Mouse (Mus musculus): Measurements from ENCODE around the gene Ttc7b. TPM values are rescaled to one million over a fixed set of nuclear protein-coding genes. Genes with fewer than 3 reads are reported as not detected.

The Ttc7b gene
- polyA plus RNA-seq, 2 experiments: 7.3 to 28.1 TPM

DNA sequence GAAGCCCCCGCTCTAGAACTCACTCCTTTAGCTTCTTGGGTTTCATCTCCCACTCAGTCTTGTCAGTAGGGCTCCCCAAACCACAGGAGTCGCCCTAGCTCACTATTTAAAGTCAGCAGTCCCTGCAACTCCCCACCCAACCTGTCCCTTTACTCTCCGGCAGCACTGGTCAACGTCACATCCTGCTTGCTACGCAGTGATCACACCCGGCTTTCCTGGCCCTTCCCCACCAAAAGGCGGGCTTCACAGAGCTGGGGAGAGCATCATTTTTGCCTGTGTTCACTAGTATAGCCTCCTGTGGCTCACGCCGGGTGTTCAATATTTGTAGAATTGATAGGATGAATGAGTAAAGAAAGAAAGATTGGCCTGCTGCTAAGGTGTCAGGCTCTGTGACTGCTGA is 3.3 kb downstream of the Ttc7b start:
- ATAC-seq (ENCODE audit: low FRiP score, low read depth) (no peak), DNase-seq (ENCODE audit: low spot score) (no peak)
- Histone ChIP-seq H3K9ac (ENCODE audit: low read depth, low read length, severe bottlenecking) (no peak overlapping the region), H3K27me3 (ENCODE audit: control insufficient read depth, insufficient read depth, low read length) (no peaks in the 10 kb centered on the region), H3K36me3 (ENCODE audit: control insufficient read depth, insufficient read depth, low read length) (peaks cover 3% of the 10 kb centered on the region), H3K4me1 (ENCODE audit: control insufficient read depth, insufficient read depth, low read length) (peaks cover 12% of the 10 kb centered on the region), H3K9me3 (ENCODE audit: control insufficient read depth, low read length) (no peaks in the 10 kb centered on the region), H3K27ac (replicated peaks; ENCODE audit: low read depth, low read length) (no peak overlapping the region), H3K4me3 (replicated peaks; ENCODE audit: low read length) (no peak overlapping the region), H3K4me2 (replicated peaks; ENCODE audit: low read depth, low read length, severe bottlenecking) (no peak overlapping the region)
- TF ChIP-seq POLR2A (IDR thresholded peaks at IDR 0.05; ENCODE audit: borderline replicate concordance, extremely low read depth, insufficient read depth, insufficient read length): no peak
- WGBS: 87% methylated on average over 9 of the region's 9 CpGs

DNA sequence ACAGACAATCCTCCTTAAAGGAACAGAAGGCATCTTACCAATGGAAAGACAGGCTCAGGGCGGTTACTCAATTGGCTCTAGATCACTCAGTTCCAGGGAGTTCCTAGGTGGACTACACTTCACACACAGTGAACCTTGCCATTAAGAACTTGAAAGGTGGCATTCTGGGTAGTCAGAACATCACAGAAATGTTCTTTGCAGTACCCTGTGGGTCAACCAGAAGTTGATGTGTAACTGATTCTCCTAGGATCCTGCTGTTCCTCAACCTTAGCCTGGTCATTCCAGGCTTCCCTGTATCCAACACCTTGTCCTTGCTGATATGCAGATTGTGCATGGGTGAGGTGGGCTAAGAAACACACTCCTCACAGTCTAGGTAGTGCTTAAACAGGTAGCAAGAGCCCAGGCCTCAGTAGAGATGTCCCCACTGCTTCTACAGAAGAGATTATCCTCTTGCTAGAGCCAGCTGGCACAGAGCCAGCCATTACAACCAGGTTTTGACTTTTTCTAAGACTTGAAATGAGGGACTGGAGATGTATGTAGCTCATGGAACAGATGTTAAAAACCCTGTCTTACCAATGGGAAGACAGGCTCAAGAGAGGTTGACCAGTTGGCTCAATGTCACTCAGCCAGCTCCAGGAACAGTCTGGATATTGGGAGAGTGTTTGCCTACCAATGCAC is 4.3 kb downstream of the Ttc7b start:
- peaks cover 12% of the 10 kb centered on the region for H3K4me1 ChIP-seq (ENCODE audit: control insufficient read depth, insufficient read depth, low read length)
- peaks cover 3% of the 10 kb centered on the region for H3K36me3 ChIP-seq (ENCODE audit: control insufficient read depth, insufficient read depth, low read length)
- no peaks in the 10 kb centered on the region for H3K9me3 ChIP-seq (ENCODE audit: control insufficient read depth, low read length)
- no peak for DNase-seq (ENCODE audit: low spot score)
- no peak overlapping the region for H3K9ac ChIP-seq (ENCODE audit: low read depth, low read length, severe bottlenecking)
- H3K27me3 ChIP-seq (ENCODE audit: control insufficient read depth, insufficient read depth, low read length): no peaks in the 10 kb centered on the region
- H3K4me2 ChIP-seq (replicated peaks; ENCODE audit: low read depth, low read length, severe bottlenecking): no peak overlapping the region
- no peak overlapping the region for H3K27ac ChIP-seq (replicated peaks; ENCODE audit: low read depth, low read length)
- TF ChIP-seq POLR2A (IDR thresholded peaks at IDR 0.05; ENCODE audit: borderline replicate concordance, extremely low read depth, insufficient read depth, insufficient read length): no peak
- WGBS: 95% methylated on average over 1 of the region's 1 CpGs
- ATAC-seq (ENCODE audit: low FRiP score, low read depth): no peak
- H3K4me3 ChIP-seq (replicated peaks; ENCODE audit: low read length): no peak overlapping the region

DNA sequence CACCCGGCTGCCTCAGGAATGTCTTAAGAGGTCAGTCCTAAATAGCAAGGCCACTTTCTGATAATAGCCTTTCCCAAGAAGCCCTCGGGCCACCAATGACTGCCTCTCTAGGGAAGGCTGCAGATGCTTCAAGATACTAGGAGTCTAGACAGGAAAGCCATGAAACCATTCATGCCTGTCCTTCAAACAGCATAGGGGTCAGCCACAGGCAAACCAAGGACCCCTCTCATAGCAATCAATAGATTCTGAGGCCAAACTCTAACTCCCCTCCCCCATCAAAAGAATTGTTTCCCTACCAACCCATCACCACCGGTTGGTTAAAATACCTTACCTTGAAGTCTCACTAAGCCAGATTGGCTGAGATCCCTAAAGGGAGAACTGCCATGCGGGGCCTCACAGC is 5.1 kb downstream of the Ttc7b start:
- Histone ChIP-seq H3K9me3 (ENCODE audit: control insufficient read depth, low read length) (no peaks in the 10 kb centered on the region), H3K36me3 (ENCODE audit: control insufficient read depth, insufficient read depth, low read length) (peaks cover 3% of the 10 kb centered on the region), H3K4me3 (replicated peaks; ENCODE audit: low read length) (no peak overlapping the region), H3K27me3 (ENCODE audit: control insufficient read depth, insufficient read depth, low read length) (no peaks in the 10 kb centered on the region), H3K4me2 (replicated peaks; ENCODE audit: low read depth, low read length, severe bottlenecking) (no peak overlapping the region), H3K4me1 (ENCODE audit: control insufficient read depth, insufficient read depth, low read length) (peaks cover 9% of the 10 kb centered on the region; the same call in 1 of the 2 replicates), H3K9ac (ENCODE audit: low read depth, low read length, severe bottlenecking) (no peak overlapping the region), H3K27ac (replicated peaks; ENCODE audit: low read depth, low read length) (no peak overlapping the region)
- DNase-seq (ENCODE audit: low spot score) (no peak), ATAC-seq (ENCODE audit: low FRiP score, low read depth) (no peak)
- WGBS: 82% methylated on average over 4 of the region's 4 CpGs
- TF ChIP-seq POLR2A (IDR thresholded peaks at IDR 0.05; ENCODE audit: borderline replicate concordance, extremely low read depth, insufficient read depth, insufficient read length): no peak

DNA sequence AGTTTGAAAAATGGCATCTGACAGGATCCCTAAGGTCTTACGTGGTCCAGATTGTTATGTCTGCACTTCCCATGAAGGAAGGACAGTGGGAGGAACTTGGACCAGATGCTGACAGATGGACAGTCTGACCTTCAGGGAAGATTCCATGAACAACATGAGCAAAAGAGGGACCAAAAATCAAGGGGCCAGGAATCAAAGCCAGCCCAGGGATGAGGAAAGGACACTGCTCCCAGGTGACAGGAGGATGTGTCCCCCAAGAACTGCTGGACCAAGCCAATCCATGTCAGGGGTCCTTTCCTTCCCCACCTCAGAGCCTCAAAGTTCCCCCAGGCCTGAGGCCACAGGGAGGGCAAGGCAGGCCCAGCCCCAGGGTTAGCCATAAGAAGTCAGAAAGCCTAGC is 6.0 kb downstream of the Ttc7b start:
- ATAC-seq (ENCODE audit: low FRiP score, low read depth): no peak
- no peak overlapping the region for H3K27ac ChIP-seq (replicated peaks; ENCODE audit: low read depth, low read length)
- no peak for TF ChIP-seq POLR2A (IDR thresholded peaks at IDR 0.05; ENCODE audit: borderline replicate concordance, extremely low read depth, insufficient read depth, insufficient read length)

DNA sequence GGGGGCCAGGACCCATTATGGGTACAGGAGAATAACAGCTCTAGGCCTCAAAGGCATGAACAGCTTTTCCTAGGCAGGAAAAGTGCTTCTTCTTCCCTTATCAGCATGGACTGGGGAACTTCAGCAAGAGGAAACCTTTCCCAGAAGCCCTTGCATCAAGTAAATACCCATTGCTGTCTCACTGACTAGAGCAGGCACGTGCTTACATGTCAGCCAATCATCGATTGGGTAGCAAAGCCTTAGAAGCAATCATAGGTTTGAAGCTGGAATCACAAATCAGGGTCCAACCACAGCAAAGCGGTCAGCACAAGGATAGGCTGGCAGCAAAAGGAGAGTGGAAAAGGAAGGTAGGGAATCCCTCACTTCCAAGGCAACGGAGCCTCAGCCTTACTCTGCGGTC is 7.5 kb downstream of the Ttc7b start:
- peaks cover 3% of the 10 kb centered on the region for H3K36me3 ChIP-seq (ENCODE audit: control insufficient read depth, insufficient read depth, low read length)
- TF ChIP-seq POLR2A (IDR thresholded peaks at IDR 0.05; ENCODE audit: borderline replicate concordance, extremely low read depth, insufficient read depth, insufficient read length): no peak
- DNase-seq (ENCODE audit: low spot score) (no peak), ATAC-seq (ENCODE audit: low FRiP score, low read depth) (no peak)
- H3K4me1 ChIP-seq (ENCODE audit: control insufficient read depth, insufficient read depth, low read length): no peaks in the 10 kb centered on the region
- WGBS: 87% methylated on average over 5 of the region's 5 CpGs
- H3K9me3 ChIP-seq (ENCODE audit: control insufficient read depth, low read length): no peaks in the 10 kb centered on the region
- H3K4me3 ChIP-seq (replicated peaks; ENCODE audit: low read length): no peak overlapping the region
- H3K27ac ChIP-seq (replicated peaks; ENCODE audit: low read depth, low read length): no peak overlapping the region
- no peak overlapping the region for H3K9ac ChIP-seq (ENCODE audit: low read depth, low read length, severe bottlenecking)
- no peaks in the 10 kb centered on the region for H3K27me3 ChIP-seq (ENCODE audit: control insufficient read depth, insufficient read depth, low read length)
- H3K4me2 ChIP-seq (replicated peaks; ENCODE audit: low read depth, low read length, severe bottlenecking): no peak overlapping the region

More for the DNA sequence above, 6.0 kb downstream of the Ttc7b start:
- peaks cover 6% of the 10 kb centered on the region; the same call in 1 of the 2 replicates for H3K4me1 ChIP-seq (ENCODE audit: control insufficient read depth, insufficient read depth, low read length)
- H3K9ac ChIP-seq (ENCODE audit: low read depth, low read length, severe bottlenecking): no peak overlapping the region
- H3K27me3 ChIP-seq (ENCODE audit: control insufficient read depth, insufficient read depth, low read length): no peaks in the 10 kb centered on the region
- 70% methylated on average over 1 of the region's 1 CpGs for WGBS
- no peak overlapping the region for H3K4me3 ChIP-seq (replicated peaks; ENCODE audit: low read length)
- no peaks in the 10 kb centered on the region for H3K9me3 ChIP-seq (ENCODE audit: control insufficient read depth, low read length)
- DNase-seq (ENCODE audit: low spot score): no peak
- no peak overlapping the region for H3K4me2 ChIP-seq (replicated peaks; ENCODE audit: low read depth, low read length, severe bottlenecking)
- peaks cover 3% of the 10 kb centered on the region for H3K36me3 ChIP-seq (ENCODE audit: control insufficient read depth, insufficient read depth, low read length)

All from limb, embryonic 14.5 days (tissue).